Mouse (Mus musculus): ENCODE results near the gene Slc44a3. TPM values are rescaled to one million over a fixed set of nuclear protein-coding genes. Genes with fewer than 3 reads are reported as not detected.

Gene Slc44a3
- polyA plus RNA-seq, 1 experiment from 2014 or later = 25.2 TPM

DNA sequence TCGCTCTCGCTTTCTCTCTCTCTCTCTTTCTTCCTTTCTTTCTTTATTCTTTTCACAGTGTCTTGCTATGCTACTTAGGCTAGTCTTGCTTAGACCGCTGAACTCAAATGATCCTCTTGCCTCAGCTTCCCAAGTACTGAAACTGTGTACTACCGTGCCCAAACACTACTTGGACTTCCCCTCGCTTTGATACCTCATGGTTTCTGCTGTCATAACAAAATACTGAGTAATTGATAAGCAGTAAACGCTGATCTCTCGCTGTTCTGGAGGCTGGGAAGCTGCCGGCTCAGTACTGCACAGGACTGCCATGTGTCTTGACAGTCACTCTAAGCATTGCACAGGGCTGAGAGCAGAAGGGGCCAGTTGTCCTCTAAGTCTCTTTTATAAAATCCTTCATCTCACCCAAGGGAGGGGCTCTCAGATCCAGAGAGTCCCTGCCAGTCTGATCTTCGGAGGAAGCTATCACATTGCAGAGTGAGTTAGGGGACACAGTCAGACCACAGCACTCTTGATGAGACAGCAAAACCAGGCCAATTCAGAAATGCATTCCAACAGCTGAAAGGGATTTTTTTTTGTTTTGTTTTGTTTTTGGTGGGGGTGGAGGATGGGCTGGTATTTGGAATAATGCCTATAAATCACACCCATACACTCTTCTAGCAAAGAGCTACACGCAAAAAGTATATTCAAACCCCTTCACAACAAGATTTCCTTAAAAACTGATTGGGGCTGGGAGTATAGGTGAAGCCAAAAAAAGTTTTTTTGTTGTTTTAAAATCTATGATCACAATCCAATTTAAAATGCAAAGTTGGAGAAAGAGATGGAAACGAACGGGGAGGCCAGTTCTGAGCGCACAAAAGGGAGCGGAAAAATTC lies 114.6 kb downstream of the Slc44a3 start:
- no peak for TF ChIP-seq CTCF (IDR thresholded peaks at IDR 0.05; ENCODE audit: low read depth)
- H3K27me3 ChIP-seq (replicated peaks; ENCODE audit: control insufficient read depth, insufficient read depth, low read length) = no peaks in the 10 kb centered on the region
- no peak overlapping the region for H3K9ac ChIP-seq (ENCODE audit: low read depth, low read length)
- no peaks in the 10 kb centered on the region for H3K36me3 ChIP-seq (ENCODE audit: control insufficient read depth, insufficient read depth)
- H3K9me3 ChIP-seq (ENCODE audit: control insufficient read depth) = no peaks in the 10 kb centered on the region
- H3K4me2 ChIP-seq (replicated peaks; ENCODE audit: low read depth) = no peak overlapping the region
- no peak overlapping the region for H3K27ac ChIP-seq (ENCODE audit: low read depth, low read length)
- H3K4me1 ChIP-seq (replicated peaks; ENCODE audit: control insufficient read depth, insufficient read depth, low read length) = no peaks in the 10 kb centered on the region
- ATAC-seq = no peak
- 67% methylated on average over 14 of the region's 14 CpGs for WGBS
- no peak overlapping the region for H3K4me3 ChIP-seq (ENCODE audit: low read depth, low read length)

DNA sequence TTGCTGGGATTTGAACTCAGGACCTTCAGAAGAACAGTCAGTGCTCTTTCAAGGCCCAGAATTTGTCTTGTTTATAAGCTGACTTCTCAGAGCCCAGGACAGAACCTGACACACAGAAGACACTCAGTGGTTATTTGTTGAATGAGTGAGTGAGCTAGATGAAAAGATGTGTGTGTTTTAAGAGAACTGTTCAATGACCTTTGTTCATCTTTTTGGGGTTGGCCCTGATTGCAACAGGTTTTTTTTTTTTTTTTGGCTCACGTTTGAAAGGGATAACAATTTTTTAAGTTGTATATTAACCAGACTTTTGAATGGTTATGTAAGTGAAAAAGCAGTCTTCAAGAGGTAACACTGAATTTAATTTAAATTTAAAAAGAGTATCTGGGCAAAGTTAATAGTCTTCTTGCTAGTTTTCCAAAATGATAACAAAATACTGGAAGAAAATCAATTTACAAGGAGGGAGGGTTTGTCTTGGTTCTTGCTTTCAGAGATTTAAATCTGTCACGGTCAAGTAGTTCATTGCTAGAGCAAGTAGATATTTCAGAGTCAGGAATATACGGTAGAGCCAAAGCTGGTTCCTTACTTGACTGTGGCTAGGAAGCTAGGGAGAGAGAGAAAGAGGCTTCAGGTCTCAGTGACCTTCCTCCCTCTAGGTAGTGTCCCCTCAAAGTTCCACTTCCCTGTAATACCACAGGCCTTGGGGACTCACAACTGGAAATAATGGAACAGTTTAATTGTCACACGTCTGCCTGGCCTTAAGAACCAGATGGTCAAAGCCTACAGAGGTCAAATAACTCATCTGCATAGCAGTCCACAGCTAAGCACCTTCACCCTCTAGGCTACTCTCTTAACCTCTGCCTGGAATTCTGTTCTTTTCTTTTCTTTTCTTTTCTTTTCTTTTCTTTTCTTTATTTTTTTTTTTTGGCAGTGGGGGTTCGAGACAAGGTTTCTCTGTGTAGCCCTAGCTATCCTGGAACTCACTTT lies 115.7 kb downstream of the Slc44a3 start:
- Histone ChIP-seq H3K4me1 (replicated peaks; ENCODE audit: control insufficient read depth, insufficient read depth, low read length) (no peaks in the 10 kb centered on the region), H3K9ac (ENCODE audit: low read depth, low read length) (no peak overlapping the region), H3K4me2 (replicated peaks; ENCODE audit: low read depth) (no peak overlapping the region), H3K36me3 (ENCODE audit: control insufficient read depth, insufficient read depth) (no peaks in the 10 kb centered on the region), H3K27ac (ENCODE audit: low read depth, low read length) (no peak overlapping the region), H3K9me3 (ENCODE audit: control insufficient read depth) (no peaks in the 10 kb centered on the region), H3K4me3 (ENCODE audit: low read depth, low read length) (no peak overlapping the region), H3K27me3 (replicated peaks; ENCODE audit: control insufficient read depth, insufficient read depth, low read length) (0 out of 2 replicates have a peak, but pooled peaks cover 4% of the 10 kb centered on the region)
- ATAC-seq = no peak
- WGBS = 67% methylated on average over 5 of the region's 5 CpGs
- TF ChIP-seq CTCF (IDR thresholded peaks at IDR 0.05; ENCODE audit: low read depth) = no peak

GRCm38 (mm10) chr3:121411450-121411849 lies 120.8 kb downstream of the Slc44a3 start:
- 24% methylated on average over 6 of the region's 6 CpGs for WGBS
- H3K4me1 ChIP-seq (replicated peaks; ENCODE audit: control insufficient read depth, insufficient read depth, low read length) = no peaks in the 10 kb centered on the region; the same call in 1 of the 2 replicates

More at GRCm38 (mm10) chr3:121411450-121411849, 120.8 kb downstream of the Slc44a3 start:
- no peaks in the 10 kb centered on the region for H3K36me3 ChIP-seq (ENCODE audit: control insufficient read depth, insufficient read depth)
- ATAC-seq = peak; percentile 80
- H3K9ac ChIP-seq (ENCODE audit: low read depth, low read length) = no peak overlapping the region
- H3K4me3 ChIP-seq (ENCODE audit: low read depth, low read length) = no peak overlapping the region
- H3K27ac ChIP-seq (ENCODE audit: low read depth, low read length) = no peak overlapping the region
- peaks cover 12% of the 10 kb centered on the region; the same call in 1 of the 2 replicates for H3K27me3 ChIP-seq (replicated peaks; ENCODE audit: control insufficient read depth, insufficient read depth, low read length)
- H3K9me3 ChIP-seq (ENCODE audit: control insufficient read depth) = no peaks in the 10 kb centered on the region
- no peak for TF ChIP-seq CTCF (IDR thresholded peaks at IDR 0.05; ENCODE audit: low read depth)
- no peak overlapping the region for H3K4me2 ChIP-seq (replicated peaks; ENCODE audit: low read depth)

Other genes with a start within 250 kb of the Slc44a3 start
- gene Tmem56, start 249.3 kb downstream of the Slc44a3 start, polyA plus RNA-seq (2015; fragmentation: Nextera tagmentation; extraction: Ambion mirVana) = 6.0 and 6.8 TPM in 2 replicates
- gene Alg14, start 240.6 kb downstream of the Slc44a3 start, polyA plus RNA-seq (2015; fragmentation: Nextera tagmentation; extraction: Ambion mirVana) = 25.6 and 26.1 TPM in 2 replicates
- 132 and 135 TPM in 2 replicates for gene Cnn3, start 105.9 kb downstream of the Slc44a3 start, polyA plus RNA-seq (2015; fragmentation: Nextera tagmentation; extraction: Ambion mirVana)
- not detected in 2 replicates for gene 4930432M17Rik, start 138.4 kb upstream of the Slc44a3 start, polyA plus RNA-seq (2015; fragmentation: Nextera tagmentation; extraction: Ambion mirVana)
- gene F3, start 191.1 kb upstream of the Slc44a3 start, polyA plus RNA-seq (2015; fragmentation: Nextera tagmentation; extraction: Ambion mirVana) = 20.3 and 25.1 TPM in 2 replicates

All from intestine, postnatal 0 days (tissue).